Mouse (Mus musculus) frontal cortex, adult (tissue): ENCODE results near the gene March1.

Source experiments
- ATAC-seq: cut with Nextera tagmentation; 2 replicates; pipeline ENCODE4 v1.9.2; 2017; ENCODE audit warnings: mild to moderate bottlenecking, moderate library complexity, mixed read lengths; ENCODE audit not compliant: low TSS enrichment

March1 gene

DNA sequence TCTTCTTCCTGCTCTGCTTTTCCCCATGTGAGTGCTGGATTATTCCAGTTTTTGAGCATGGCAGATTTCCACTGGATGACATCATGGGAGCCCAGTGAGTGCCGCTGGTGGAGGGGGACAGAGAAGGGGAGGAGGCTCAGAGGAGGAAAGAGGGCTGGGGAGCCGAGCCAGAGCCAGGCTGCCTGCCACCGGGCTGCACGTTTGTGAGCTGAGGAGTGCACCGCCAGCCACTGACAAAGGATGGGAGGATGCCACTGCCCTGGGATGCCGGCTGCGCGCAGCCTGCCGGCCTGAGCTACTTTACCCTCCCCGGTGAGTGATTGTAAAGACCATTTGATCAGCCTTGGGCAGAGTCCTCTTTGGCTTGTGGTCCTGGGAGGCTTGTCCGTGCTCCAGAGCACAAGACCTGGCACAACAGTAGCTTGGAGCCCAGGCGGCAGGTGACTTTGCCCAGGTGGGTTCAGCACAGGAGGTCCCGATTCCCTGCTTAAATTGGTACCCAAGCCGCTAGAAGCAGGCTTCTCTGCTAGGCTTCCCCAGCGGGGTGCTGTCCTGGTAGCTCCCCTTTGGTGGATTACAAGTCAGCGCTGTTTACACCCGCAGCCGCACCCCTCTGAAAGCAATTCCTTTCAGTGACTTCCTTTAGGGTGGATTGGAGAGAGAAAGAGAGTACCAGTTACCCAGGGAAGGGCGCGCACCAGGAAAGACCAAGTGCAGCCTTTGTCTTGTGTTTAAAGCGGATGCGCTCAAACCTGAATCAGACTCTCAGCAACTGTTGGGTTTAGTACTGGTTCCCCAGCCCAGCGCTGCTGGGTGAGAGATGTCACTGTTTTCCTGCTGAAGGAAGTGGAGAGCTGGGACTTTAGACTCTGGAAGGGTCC is at the start of gene March1:
Gene March1, plus strand, starts transcription at position 30 of the 881 bp plus-strand sequence.
- ATAC-seq, result peak; percentile 89

DNA sequence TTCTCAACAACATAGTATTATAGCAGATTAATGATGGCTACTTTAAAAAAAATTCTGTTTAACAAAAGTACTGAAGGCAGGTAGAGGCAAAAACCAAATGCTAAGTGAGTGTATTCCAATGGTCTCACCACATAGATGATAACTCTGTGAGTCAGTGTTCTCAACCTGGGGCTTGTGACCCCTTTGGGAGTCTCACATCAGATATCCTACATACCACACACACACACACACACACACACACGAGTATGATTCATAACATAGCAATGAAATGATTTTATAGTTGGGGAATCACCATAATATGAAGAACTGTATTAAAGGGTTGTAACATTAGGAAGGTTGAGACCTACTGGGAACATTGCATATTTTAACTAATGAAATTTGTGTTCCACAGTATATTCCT is 30.8 kb upstream of the March1 start:
- no peak for ATAC-seq

DNA sequence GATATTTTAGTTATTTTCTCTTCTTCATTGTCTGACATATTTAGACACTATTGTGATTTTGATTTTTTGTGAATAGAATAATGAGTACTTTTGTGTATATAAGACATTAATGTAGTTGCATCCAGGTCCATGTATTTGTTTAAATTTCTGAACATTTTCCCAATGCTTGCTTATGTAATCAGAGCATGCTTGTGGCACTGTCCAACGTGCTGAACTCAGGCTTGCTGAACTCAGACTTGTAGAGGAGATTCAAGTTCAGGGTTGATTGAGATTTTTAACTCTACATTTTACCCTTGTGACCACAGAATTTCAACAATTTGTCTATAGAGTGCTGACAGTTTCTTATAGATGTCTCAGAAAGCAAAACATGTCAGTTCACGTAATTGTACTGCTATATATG is 14.5 kb upstream of the March1 start:
- no peak for ATAC-seq

DNA sequence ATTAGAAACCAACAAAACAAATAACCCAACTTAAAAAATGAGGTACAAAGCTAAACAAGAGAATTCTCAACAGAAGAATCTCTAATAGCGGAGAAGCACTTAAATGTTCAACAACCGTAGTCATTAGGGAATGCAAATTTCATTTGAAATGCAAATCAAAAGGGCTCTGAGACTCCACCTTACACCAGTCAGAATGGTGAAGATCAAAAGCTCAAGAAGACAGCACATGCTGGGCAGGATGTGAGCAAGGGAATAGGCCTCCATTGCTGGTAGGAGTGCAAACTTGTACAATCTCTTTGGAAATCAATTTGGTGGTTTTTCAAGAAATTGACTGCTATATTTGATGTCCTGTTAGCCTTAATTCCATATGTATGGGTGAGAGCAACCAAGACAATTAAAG is 8.2 kb upstream of the March1 start:
- ATAC-seq, result no peak

DNA sequence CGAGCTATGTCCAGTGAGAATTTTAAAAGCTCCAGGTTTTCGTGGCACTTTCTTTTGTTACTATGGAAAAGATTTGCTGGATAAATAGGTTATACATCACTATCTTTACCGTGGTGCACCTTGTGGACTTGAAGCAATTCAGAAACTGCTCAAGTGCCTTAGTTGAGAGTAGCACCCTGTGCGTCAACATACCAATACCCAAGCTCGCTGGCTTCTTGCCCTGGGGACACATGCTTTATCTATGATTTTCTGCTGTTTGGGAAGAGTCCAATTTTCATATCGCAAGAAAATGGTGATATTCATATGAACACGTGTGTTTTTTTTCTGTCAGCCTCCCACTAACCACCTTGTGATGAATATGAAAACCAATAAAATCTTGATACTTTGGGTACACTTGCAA is 1.3 kb downstream of the March1 start:
- no peak; the same call in 1 of the 2 replicates for ATAC-seq

DNA sequence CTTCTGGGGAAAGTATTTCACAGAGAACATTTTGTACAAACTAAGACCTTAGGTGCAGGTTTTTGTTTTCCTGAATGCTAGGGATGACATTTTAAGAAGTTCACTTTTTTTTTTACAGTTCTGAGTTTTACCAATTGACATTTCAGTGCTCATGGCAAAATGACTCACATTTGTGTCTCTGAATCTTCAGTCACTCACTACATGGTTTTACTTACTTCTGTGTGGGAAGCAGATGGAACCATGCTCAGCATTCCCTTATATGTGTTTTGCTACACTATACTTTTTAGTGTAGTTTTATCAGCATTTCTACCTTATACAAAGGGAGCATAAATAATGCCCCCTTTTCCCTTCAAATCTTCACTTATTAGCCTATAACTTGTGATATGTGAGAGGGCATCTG is 27.2 kb downstream of the March1 start:
- peak; percentile 84 for ATAC-seq

DNA sequence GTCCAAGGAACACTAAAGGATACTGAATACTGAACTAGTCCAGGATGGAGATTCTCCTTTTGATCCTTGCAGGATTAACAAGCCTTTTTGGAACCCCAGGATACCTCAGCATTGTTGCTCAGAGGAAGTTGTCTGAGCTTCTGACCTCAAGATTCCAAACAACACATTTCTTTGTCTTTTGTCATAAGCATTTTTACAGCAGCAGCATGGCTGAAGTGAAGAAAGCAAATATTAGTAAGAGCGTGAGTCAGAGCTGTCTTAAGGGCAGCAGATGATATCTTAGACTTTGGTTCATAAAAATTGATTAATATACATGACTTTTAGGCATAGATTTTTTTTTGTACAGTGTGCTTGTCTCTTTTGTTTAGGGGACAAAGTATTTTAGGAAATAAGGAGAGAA is 27.8 kb downstream of the March1 start:
- ATAC-seq, result no peak

DNA sequence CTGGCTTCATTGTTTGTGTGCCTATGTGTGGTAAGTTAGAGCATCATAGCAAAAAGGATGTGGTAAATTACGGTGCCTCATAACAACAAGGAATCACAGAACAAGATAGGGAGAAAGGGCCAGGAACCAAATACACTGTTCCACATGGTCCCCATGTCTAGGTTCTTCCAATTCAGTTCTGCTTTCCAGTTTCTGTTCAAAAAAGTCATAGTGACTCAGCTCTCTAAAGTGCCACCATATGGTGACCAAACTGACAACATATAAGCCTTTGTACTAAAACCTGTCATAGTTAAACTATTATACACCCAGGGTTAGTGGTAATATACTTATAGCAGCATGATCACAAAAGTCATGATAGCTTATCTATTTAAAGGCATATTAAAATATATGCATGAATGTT is 28.2 kb downstream of the March1 start:
- peak; percentile 75 for ATAC-seq

DNA sequence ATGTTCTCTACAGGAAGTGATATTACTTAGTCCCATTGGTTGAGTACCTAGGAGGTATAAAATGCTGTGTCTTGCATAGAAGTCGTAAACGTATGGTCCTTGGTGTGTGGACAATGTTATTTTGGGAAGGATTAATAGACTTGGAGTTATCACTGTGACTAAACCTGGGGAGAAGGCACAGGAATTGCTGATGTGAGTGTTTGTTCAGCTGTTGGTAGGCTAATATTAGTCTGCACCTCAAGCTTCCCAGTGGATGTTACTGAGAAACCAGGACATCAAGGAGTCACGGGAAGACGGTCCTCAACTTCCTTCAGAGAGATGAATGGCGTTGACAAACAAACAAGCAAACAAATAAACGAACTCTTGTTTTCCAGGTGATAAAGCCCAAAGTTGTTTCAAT is 38.2 kb downstream of the March1 start:
- 0 out of 2 replicates have a peak, but pooled peaks have one; percentile 38 for ATAC-seq

DNA sequence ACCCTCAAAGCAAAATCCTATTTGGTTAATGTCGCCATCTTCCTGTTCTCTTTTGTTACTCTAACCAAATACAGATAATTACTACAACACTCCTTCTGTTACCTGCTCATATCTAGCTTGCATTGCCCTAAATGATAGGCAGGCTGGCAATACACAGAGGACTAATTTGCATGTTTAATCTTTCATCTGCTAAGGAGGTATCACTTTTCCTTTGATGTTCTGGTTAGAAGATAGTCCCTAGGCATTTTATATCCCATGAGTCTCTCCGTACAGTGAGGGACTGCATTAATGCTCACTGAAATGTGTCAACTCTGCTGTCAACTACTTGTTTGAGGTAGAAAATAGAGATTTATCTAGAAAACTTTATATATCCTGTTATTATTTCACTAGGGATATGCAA is 44.2 kb downstream of the March1 start:
- ATAC-seq, result no peak

DNA sequence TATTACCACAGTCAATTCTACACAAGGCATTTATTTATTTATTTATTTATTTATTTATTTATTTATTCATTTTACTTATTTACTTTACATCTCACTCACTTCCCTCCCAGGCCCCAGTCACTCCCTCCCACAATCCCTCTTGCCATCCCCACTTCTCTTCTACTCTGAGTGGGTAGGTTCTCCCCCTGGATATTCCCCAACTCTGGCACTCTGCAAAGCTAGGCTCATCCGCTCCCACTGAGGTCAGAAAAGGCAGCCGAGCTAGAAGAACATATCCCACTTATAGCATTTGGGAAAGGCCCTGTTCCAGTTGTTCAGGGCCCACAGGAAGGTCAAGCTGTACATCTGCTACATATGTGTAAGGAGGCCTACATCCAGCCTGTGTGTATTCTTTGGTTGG is 48.1 kb downstream of the March1 start:
- ATAC-seq, result no peak

DNA sequence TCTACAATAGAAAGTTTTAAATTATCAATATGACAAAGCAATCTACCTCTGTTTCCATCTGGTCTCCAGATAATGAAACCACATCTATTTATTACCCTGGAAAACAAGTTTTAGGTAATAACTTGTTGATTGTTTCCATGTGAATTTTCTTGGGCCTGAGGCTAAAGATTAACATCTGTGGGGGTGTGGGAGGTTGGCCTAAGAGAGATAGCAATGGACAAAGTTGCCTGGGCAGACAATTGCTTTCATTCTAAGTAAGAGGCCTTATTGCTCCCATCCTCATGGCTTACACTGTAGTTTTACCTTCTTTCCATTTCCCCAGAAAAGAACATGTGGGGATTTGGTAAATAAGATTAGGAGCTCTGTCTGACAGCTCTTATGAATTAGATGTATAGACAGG is 125.4 kb downstream of the March1 start:
- no peak for ATAC-seq

DNA sequence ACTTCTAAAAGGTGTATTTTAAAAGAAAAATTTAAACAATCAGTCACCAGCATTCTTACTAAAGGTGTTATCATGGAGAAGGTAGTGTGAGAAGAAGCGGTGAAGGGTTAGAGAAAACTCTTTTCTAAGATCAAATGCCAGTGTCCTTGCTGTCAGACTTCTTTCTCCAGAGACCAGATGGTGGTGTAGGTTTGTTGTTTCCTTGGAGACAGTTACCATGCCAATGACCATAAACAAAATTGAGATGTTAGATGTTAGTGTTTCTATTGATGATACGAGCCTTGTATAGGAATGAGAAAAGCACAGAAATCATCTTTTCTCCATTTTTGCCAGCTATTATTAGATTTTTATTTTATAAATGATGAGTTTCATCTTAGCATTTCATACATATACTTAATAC is 158.1 kb downstream of the March1 start:
- ATAC-seq, result no peak

DNA sequence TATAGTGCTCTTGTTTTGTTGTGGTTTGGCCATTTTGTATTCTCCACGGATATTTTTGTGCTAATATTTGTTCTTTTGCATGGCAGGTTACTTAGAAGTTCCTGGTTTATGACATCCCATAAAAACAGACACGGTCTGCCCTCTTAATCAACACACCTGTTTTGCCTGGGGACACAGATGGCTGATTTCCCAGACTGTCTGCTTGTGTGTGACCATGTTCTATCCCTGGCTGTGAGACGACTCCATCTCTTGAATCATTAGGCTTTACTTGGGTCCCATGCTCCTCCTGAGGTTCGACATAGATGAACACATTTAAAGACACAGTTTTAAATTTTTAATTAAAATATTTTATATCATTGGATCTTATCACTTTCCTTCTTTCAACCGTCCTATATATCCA is 163.5 kb downstream of the March1 start:
- ATAC-seq, result no peak

DNA sequence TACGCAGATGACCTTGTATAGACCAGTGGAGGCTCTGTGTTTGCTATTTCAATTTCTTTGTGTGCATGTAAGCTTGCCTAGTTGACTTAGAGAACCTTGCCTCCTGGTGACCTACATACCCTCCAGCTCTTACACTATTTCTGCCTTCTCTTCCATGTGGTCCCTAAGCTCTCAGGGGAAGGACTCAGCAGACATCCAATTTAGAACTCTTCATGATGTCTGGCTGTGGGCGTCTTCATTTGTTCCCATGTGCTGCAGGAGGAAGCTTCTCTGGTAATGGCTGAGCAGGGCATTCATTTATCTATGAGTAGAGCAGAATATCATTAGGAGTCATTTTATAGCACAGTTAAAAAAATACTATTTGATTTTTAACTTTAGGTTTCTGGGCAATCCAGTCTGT is 195.3 kb downstream of the March1 start:
- ATAC-seq, result peak; percentile 65

DNA sequence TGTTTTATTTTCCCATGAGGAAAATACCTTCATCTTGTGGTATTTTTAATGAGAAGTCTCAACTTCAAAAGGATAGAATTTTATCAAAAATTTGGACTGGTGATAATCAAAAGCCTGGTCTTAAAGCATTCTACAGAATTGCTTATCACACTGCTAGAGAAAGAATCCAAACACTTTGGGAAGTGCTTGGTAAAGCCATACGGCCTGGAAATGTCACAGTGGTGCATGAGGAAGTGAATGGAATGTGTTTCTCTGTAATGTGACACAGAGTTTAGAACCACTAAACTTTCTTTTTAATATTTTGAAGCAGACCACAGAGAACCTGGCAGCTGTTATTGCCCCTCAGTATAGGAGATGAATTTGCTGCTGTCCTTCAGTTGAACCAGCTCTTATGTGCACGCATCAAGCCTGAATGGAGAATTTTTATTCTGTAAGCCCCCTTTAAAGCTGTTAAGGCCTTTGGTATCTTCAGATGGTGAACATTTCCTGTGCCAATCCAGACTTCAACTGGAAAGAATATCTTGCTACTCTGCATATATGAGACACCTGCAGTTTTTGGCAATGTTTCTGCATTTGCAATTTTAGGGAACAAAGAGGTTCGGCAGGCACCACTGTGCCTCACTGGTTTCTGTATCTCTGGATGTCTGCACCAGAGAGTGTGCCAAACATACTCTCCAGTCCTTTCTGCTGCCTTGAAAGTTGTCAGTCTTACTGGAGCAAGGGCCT is 304.8 kb downstream of the March1 start:
- ATAC-seq, result peak; percentile 97

DNA sequence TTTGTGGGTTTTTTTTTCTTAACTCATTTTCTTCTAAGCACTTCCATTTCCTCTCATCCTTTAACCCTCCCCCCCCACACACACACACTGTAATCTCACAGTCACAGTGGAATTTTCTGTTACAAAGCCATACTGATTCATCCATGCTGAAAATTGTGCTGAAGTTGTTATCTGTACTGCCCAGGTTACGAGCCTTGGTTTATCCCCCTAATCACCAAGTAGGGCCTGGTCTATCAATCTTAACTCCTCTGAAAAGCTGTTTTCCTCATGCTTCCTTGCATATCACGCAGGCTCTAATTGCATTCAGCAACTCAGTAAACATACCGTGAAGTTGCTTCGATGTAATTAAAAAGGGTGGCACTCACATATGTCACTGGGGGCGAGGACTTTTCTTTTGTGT is 339.2 kb downstream of the March1 start:
- no peak for ATAC-seq

DNA sequence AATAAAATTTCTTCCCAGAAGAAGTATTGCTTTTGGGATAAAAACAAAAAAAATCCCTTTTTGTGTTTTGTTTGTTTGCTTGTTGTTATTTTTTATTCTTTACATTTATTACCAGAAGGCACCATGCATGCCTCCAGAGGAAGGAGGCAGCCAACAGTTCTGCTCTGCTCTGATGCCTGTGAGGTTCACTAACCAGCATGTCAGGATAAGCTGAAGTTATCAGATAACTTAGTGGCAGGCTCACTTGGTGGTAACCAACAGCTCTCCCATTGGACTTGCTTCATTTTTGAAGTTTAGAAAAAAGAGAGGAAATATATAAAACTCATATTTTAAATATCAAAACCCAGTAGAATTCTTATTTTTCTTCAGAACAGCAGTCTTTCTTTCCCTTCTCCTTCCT is 339.8 kb downstream of the March1 start:
- no peak for ATAC-seq

DNA sequence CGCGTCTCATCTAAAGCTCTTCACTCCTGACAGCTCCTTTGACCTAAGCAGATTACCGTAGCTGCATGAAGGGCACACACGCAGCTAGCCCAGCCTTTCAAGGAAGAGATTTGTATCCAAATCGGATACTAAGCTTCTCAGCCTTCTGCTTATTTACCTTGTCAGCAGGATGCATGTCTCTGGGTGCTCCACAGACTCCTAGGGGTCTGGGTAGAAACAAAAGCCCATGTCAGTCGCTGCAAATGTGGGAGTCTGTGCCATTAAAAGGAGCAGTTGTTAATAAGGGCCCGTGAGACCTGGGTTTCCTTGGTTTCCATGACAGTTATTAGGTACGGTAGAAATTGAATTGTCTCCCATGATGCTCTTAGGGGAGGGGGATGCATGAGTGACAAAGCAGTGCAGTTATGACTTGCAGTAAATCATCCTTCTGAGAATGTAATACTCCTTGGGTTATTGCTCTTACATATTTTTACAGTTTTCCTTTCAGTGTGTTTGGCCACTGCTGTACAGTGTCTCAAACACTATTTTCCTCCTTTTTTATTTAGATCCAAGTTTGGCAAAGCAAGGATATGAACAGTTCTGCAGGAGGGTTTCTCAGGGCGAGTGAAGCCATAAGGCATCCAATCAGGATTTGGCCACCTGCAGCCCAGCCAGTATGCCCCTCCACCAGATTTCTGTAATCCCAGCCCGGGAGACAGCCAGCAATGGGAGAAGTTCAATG is 349.0 kb downstream of the March1 start:
- ATAC-seq, result no peak; the same call in 1 of the 2 replicates

DNA sequence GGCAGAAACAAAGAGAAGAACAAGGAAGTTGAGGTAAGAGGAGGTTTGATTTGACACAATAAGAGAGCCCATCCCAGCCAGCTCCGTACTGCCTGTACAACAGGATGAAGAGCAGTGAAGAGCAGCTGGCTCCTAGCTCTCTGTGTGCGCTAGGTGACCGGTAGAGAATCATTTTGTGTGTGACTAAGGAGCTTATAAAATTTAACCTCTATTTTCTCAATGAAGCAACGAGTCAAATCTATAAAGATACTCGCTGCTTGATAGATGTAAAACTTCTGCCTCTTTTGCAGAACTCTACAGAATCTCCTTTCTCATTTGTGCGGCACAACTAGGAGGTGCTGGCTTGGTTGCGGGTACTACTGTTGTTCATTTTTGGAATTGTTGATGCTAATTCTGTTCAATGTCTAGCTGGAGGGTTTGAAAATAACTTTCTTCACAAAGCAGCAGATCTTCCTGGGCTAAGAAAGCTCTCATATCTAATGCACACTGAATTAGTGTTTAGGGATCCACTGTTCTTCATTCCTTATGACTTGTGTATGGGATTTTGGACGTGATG is 349.6 kb downstream of the March1 start:
- peak; percentile 84 for ATAC-seq

DNA sequence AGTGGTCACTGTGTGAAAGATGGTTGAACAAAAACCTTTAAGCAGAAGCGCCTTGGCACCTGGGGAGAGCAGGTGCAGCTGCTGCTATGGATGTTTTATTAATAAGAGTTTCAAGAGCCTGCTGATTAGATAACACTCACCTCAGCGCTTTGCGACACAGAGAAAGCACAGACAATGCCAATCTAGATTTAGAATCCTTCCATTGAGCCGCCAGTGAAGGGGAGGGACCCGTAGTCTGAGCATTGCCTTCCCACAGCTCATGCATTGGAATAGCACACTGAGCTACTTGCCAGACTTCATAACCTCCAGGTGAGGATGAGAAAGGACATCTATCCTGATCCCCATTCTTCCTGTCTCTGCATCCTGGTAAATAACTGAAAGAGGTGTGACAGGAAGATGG is 359.2 kb downstream of the March1 start:
- ATAC-seq, result no peak

DNA sequence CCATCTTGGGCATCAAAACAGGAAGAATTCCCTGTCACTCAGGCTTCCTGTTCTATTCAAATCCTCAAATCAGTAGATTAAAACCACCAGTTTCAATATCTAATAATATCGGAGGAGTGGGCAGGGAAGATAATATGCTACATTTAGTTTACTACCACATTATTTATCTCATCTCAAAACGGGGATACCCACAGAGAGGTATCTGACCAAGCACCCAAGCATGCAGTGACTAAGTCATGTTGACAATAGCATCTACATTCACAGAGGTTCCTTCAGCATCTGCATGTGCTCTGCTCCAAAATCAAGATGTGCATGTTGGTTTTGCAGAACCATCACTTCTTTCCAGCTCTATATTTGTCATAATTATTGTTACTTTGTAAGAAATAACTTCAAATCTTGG is 364.3 kb downstream of the March1 start:
- ATAC-seq, result no peak
